Mouse (Mus musculus) kidney, postnatal 14 days (tissue): Measurements from ENCODE around the gene Add2.

Experiments used
- DNase-seq: peaks from one replicate; pipeline ENCODE4 v3.0.0; 2022; ENCODE audit warnings: mixed read lengths

The Add2 gene

DNA sequence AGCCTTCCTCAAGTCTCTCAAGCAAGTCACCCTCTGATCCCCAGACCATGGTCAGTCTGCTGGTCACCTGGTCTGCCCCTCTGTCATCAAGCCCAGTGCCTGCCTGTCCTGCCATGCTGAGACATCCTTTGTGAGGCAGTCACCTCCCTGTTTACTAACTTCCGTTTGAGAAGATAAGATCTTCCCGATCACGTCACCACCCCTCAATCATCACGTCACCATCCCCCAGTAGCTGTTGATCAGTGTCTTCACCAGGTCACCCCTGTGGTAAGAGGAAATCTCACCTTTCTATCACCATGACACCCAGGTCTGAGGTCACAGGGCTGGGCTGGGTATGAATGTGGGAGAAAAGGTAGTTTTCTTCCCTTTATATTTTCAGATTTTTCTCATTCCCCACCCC is 120.0 kb downstream of the Add2 start:
- no peak for DNase-seq

DNA sequence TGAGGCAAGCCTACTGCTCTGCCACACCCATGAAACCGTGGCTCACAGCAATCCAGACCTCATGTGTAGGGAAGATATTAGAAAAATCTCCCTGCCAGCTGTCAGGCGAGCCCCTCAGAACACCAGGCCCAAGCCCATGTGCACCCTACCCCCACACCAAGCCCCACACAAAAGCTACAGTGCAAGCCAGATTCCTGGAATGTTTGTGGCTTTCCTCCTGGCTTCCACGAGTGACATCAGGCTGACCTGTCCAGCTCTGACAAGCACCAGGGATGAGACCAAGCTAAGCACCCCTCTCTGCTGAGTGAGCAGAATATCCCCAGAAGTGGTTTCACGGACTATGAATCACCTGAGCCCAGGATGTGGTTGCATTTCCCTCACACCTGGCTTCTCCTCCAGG is 120.5 kb downstream of the Add2 start:
- no peak for DNase-seq

DNA sequence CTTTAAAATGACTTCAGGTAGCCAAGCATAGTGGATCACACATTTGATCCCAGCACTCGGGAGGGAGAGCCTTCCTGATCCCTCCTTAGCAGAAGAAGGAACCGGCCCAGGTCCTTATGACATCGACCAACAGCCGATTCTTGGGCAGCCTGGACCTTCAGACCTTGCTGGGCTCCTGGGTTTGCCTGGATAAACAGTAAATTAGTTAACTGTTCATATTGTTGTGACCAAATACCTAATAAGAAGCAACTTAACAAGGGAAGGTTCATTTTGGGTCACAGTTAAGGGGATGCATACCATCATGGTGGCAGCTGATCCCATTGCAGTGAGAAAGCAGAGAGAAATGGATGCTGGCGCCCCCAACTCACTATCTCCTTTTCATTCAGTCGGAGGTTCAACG is 124.2 kb downstream of the Add2 start:
- no peak for DNase-seq

DNA sequence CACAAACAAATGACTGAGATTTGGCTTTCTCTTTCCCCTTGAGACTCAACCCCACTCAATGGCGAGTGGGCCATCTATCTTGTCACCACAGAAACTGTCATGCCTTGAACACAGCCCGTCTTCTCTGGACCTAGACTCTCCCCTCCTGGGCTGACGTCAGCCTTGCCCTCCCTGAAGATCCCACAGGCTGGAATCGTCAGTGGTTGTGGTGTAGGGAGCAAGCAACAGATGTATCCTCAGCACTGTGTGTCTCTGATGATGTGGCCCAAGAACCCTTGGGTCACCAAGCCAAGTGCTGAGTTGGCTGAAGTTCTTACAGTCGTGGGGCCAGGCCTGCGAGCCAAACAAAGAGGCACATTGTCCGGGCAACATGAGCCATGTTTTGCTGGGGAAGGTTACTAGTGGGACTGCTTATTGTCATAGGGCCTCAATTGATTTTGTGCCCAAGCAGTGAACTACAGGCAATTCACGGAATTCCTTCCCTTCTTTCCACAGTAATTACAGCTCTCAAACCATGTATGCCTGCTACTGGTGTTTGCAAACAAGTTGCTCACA is 125.0 kb downstream of the Add2 start:
- no peak for DNase-seq

DNA sequence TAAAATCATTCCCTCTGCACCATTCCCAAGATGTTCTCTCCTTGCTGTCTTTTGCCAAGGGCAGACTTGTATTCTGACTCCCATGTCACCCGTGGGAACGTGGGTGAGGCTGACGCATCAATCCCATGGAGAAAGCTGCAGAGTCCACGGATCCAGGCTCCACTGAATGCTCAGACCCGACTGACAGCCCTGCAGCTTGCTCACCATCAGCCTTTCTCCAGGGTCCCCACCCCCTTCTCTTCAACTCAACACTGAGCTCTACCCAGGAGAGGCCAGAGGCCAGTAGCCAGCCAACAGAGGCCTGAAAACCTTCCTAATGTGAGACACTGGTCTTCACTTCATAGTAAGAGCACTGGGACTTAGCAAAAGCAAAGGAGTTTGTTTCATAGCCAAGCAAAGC is 125.5 kb downstream of the Add2 start:
- DNase-seq = no peak

DNA sequence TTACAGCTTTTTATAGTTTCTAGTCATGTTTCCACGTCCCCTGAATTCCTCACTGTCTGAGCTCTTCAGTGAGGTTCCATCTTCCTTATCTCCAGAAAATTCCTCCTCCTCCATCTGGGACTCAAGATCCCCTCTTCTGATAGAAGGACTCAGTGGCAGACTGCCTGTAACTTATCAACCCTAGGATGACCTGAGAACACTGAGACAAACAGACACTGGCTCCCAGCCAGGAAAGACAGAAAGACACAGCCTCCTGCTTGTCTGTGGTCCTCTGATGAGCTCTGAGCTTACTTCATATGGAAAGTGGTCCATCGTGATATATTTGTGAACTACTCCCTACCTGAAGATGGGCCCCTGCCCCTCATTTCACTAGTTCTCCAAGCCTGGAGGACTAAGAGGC is 126.0 kb downstream of the Add2 start:
- DNase-seq = no peak

DNA sequence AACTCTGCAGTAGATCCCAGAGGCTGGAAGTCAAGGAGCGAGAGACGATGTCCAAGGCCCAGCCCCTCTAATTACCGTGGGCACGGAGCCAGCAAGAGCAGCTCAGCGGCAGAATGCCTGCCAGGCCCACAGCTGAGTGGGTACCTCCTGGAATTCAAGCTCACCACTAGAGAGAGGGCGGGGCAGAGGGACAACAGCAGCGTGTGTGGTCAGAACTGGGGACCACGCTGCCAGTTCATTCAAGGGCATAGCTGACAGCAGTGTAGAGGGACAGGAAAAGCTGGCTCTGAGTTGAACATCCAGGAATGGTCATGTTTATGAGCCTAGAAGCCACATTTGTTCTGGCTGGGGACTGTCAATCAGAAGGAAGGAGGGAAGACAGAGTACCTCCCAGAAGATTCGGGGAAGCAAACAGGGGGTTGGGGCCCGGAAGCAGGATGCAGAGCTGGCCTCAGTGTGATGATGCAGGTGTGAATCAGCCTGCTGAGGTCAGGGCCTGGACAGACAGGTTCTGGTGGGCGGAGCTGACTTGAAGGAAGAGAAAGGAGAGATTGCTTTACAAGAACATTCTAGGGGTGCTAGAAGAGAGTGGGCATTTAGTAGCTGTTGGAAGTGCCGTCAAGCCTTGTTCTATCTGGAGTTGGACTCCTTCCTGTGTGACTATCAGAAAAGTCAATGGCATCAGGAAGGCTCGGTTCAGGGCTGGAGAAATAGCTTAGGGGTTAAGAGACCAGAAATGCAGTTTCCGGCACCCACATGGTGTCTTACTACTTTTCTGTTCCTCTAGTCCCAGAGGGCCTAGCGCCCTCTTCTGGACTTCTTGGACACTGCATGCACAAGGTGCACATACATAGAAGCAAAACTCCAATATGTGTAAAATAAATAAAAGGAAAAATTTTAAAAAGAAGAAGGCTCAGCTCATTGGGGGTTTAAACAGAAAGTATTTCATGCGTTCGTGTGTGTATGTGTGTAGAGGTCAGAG is 129.1 kb downstream of the Add2 start:
- DNase-seq = peak; percentile 65

DNA sequence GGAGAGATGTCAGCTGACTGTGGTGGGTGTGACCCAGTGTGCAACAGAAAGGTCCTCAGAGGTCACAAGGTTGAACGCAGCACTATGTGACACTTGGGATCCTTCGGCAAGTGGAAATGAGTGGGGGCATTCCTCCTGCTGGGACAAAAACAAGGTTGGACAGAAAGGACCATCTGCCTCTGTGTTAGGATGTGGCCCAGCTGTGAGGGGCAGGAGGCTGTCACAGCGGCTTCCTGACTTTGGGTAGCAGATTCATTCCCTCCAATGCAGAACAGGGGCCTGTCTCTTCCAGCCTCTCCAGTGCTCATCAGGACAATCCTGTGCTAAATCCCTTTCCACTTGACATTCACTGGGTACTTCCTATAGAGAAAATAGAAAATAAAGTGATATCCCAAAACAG is 132.4 kb downstream of the Add2 start:
- DNase-seq = no peak

DNA sequence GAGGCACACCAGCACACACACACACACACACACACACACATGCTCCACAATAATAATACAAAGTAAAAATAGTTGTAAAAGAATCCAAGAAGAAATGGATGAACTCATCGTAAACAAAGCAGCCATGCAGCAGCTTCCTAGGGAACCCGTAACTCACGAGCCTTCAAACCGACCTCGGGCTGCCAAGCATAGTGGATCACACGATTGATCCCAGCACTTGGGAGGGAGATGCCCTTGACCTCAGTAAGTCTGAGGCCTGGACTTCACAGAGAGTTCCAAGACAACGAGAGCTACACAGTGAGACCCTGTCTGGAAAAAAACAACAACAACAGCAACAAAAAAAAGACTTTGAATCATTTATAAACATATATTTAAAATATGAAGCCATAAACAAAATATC is 133.1 kb downstream of the Add2 start:
- DNase-seq = no peak

DNA sequence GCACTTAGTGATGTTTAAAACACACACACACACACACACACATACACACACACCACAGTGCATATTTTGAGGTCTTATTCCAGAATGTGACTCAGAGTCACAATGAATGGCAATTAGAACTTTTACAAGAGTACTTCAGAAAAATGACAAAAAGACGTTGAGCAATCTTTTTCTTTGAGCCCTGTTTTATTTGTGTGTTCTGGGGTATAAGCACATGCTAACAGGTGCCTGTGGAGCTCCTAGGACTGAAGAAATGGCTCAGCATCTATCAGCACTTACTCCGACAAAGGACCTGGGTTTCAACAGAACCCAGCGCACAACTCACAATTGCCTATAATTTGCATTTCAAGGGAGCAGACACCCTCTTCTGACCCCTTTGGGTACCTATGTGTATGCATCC is 135.5 kb downstream of the Add2 start:
- no peak for DNase-seq

DNA sequence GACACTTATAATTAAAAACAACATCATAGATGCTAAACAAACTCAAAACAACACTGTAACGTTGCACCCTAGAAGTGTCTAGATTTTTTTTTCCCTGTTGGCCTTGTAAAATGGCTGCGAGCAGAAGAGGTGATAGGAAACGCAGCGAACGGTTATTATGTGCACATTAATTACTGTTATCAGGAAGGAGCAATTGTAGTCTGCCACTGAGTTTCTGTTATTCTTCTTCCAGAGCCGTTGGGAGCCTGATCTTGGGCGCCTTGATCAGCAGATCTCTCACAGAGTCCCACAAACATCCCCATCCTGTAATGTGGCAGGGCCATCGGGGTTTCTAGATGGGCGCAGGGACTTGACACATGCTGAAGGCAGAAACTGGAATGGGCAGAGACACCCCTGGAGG is 137.9 kb downstream of the Add2 start:
- no peak for DNase-seq

DNA sequence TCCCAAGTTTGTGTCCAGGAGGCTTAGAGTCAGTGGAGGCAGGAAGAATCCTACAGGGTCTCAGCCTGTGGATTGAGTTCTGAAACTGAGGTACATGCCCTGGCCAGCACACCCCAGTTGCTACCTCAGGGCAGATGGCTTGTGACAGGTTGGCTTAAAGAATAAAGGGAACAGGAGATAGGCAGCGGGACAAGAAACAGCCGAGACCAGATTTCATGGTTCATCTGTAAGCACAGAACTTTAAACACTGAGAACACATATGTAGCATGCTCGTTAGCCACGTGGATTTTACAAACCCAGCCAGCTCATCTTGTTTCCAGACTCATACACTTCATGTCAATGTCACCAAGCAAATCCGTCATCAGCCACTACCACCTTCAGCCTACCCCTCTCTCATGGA is 139.4 kb downstream of the Add2 start:
- no peak for DNase-seq

DNA sequence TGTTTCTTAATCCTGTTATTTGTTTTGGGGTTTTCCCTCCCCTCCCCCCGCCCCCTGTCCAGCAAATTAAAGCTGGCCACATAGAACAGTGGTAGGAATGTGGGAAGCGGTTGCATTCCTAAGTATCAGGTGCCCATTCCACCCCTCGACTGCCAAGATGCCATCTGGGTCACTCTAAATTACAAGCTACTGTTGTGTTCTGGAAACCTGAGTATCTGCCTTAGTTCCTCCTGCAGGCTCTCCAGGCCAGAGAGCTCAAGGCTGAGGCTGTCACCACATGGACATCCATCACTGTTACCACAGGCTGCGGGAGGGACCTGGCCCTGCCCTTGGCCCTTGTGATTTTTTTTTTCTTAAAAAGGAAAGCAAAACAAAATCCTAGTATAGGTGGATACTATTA is 140.7 kb downstream of the Add2 start:
- DNase-seq = no peak
